Mouse (Mus musculus): ENCODE measurements around the gene Cbfa2t2. TPM values are rescaled to one million over a fixed set of nuclear protein-coding genes. Genes with fewer than 3 reads are reported as not detected.

Gene Cbfa2t2
- total and polyA plus RNA-seq, 2 experiments from 2014 or later: 31.6 to 51.7 TPM

DNA sequence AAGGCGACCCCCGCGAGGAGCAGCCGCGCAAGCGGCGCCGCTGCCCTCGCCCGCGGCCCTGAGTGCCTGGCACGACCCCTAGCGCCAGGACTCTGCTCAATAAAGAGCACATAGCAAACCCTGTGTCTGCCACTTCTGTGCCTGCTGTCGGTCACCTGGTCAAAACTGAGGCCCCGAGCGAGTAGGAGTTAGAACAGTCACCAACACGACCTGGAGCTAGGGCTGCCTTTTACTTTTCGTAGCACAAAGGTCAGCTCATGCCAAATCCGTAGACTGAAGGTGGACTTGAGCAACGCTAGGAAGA, 113.6 kb downstream of the Cbfa2t2 start:
- Histone ChIP-seq H3K27ac (no peak overlapping the region), H3K36me3 (ENCODE audit: insufficient read depth, low read length) (no peaks in the 10 kb centered on the region), H3K4me1 (ENCODE audit: insufficient read depth, low read length) (peaks cover 14% of the 10 kb centered on the region), H3K9me3 (ENCODE audit: low read length) (no peaks in the 10 kb centered on the region), H3K27me3 (ENCODE audit: insufficient read depth, low read length) (no peaks in the 10 kb centered on the region), H3K4me3 (ENCODE audit: low read length) (peak overlapping the region; percentile 36), H3K9ac (replicated peaks; ENCODE audit: low read length) (peak overlapping the region; percentile 50), H3K4me2 (ENCODE audit: low read depth, low read length) (peak overlapping the region; percentile 68)
- no peak for DNase-seq (ENCODE audit: low spot score)
- no peak for ATAC-seq
- TF ChIP-seq CTCF (IDR thresholded peaks at IDR 0.05; ENCODE audit: low read depth): peak; percentile 41
- 10% methylated on average over 20 of the region's 20 CpGs for WGBS

DNA sequence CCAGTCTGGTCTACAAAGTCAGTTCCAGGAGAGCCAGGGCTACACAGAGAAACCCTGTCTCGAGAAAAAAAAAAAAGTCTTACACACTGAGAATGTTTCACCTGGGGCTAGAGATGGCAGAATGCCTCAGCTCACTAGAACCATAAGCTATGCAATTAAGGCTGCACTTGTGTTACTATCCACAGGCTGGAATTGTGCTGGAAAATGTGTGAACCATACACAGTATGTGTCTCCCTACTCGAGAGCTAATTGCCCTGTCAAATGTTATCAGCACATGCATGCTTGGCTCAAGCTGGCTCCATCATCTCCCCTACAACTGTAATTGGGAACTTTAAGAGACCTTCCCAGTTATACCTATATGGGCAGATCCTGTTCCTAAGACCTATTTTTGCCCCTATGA, 114.7 kb downstream of the Cbfa2t2 start:
- H3K27ac ChIP-seq: no peak overlapping the region
- peaks cover 19% of the 10 kb centered on the region for H3K4me1 ChIP-seq (ENCODE audit: insufficient read depth, low read length)
- no peaks in the 10 kb centered on the region for H3K27me3 ChIP-seq (ENCODE audit: insufficient read depth, low read length)
- no peaks in the 10 kb centered on the region for H3K9me3 ChIP-seq (ENCODE audit: low read length)
- ATAC-seq (no peak), DNase-seq (ENCODE audit: low spot score) (peak; percentile 51)
- no peak for TF ChIP-seq CTCF (IDR thresholded peaks at IDR 0.05; ENCODE audit: low read depth)
- no peaks in the 10 kb centered on the region for H3K36me3 ChIP-seq (ENCODE audit: insufficient read depth, low read length)
- H3K9ac ChIP-seq (replicated peaks; ENCODE audit: low read length): no peak overlapping the region
- no peak overlapping the region for H3K4me2 ChIP-seq (ENCODE audit: low read depth, low read length)
- no peak overlapping the region for H3K4me3 ChIP-seq (ENCODE audit: low read length)
- WGBS: 68% methylated on average over 2 of the region's 2 CpGs

- Histone ChIP-seq H3K9me3 (ENCODE audit: low read length) (no peaks in the 10 kb centered on the region), H3K9ac (replicated peaks; ENCODE audit: low read length) (no peak within 1 kb of the TSS), H3K36me3 (ENCODE audit: insufficient read depth, low read length) (no peaks in the 10 kb centered on the region), H3K27me3 (ENCODE audit: insufficient read depth, low read length) (no peaks in the 10 kb centered on the region), H3K4me3 (ENCODE audit: low read length) (0 out of 2 replicates have a peak within 1 kb of the TSS, but pooled peaks have one; percentile 1), H3K4me1 (ENCODE audit: insufficient read depth, low read length) (peaks cover 19% of the 10 kb centered on the region), H3K27ac (peak within 1 kb of the TSS; percentile 67), H3K4me2 (ENCODE audit: low read depth, low read length) (peak within 1 kb of the TSS; percentile 33; the same call in 1 of the 2 replicates)
- no peak for ATAC-seq
- WGBS: 87% methylated on average over 4 of the region's 4 CpGs
- DNase-seq (ENCODE audit: low spot score): no peak
- no peak for TF ChIP-seq CTCF (IDR thresholded peaks at IDR 0.05; ENCODE audit: low read depth)
Measured at GRCm38 (mm10) chr2:154551476-154551875, 115.2 kb downstream of the Cbfa2t2 start, which contains the start of gene Actl10. TSS of gene Actl10 (plus strand) at chr2:154551776.

DNA sequence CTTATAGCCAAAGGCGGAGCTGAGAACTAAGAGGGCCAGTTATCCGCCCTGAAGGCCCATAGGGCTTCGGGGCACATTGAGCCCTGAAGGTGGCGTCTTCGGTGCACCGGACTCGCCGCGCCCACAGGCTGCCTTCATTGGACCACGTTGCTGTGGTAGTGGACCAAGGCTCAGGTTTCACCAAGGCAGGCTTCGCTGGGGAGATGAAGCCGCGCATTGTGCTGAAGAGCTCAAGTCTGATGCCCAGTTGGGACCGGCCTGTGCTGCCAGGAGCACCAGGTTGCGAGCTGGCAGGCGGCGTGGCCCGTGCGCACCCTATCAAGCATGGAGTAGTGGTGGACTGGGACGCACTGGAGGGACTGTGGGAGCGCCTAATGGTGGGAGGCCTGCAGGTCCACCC, 115.6 kb downstream of the Cbfa2t2 start:
- no peak for TF ChIP-seq CTCF (IDR thresholded peaks at IDR 0.05; ENCODE audit: low read depth)
- Histone ChIP-seq H3K4me2 (ENCODE audit: low read depth, low read length) (peak overlapping the region; percentile 33; the same call in 1 of the 2 replicates), H3K27me3 (ENCODE audit: insufficient read depth, low read length) (no peaks in the 10 kb centered on the region), H3K4me3 (ENCODE audit: low read length) (no peak overlapping the region), H3K27ac (peak overlapping the region; percentile 67), H3K36me3 (ENCODE audit: insufficient read depth, low read length) (no peaks in the 10 kb centered on the region), H3K9ac (replicated peaks; ENCODE audit: low read length) (no peak overlapping the region), H3K9me3 (ENCODE audit: low read length) (no peaks in the 10 kb centered on the region), H3K4me1 (ENCODE audit: insufficient read depth, low read length) (peaks cover 21% of the 10 kb centered on the region)
- DNase-seq (ENCODE audit: low spot score) (no peak), ATAC-seq (no peak)
- WGBS: 48% methylated on average over 21 of the region's 21 CpGs

GRCm38 (mm10) chr2:154552424-154552907, 116.2 kb downstream of the Cbfa2t2 start:
- no peaks in the 10 kb centered on the region for H3K27me3 ChIP-seq (ENCODE audit: insufficient read depth, low read length)
- peak; percentile 80 for TF ChIP-seq CTCF (IDR thresholded peaks at IDR 0.05; ENCODE audit: low read depth)
- no peaks in the 10 kb centered on the region for H3K9me3 ChIP-seq (ENCODE audit: low read length)
- H3K4me2 ChIP-seq (ENCODE audit: low read depth, low read length): peak overlapping the region; percentile 33; the same call in 1 of the 2 replicates
- H3K9ac ChIP-seq (replicated peaks; ENCODE audit: low read length): no peak overlapping the region
- ATAC-seq: peak; percentile 86
- H3K4me1 ChIP-seq (ENCODE audit: insufficient read depth, low read length): peaks cover 26% of the 10 kb centered on the region
- 0 out of 2 replicates have a peak overlapping the region, but pooled peaks have one; percentile 1 for H3K4me3 ChIP-seq (ENCODE audit: low read length)
- H3K36me3 ChIP-seq (ENCODE audit: insufficient read depth, low read length): no peaks in the 10 kb centered on the region
- H3K27ac ChIP-seq: peak overlapping the region; percentile 67
- DNase-seq (ENCODE audit: low spot score): peak; percentile 91
- 19% methylated on average over 27 of the region's 27 CpGs for WGBS

DNA sequence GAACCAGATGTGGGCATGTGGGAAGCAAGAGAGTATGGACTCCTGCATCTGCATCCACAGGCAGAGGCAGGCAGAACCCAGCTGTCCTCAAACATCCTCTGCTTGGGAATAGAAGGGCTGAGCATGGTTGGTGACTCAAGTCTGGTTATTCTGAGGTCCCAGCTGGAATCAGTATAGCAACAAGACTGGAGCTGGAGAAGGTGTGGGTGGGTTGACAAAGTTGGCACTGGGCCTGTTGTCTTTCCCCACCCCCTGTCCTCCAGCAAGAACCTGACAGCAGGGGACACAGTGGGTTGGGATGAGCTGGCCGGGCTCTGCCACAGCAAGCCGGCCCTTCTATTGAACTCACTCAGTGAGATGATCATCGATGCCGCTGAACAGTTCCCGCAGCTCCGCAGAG, 119.0 kb downstream of the Cbfa2t2 start:
- WGBS: 41% methylated on average over 6 of the region's 6 CpGs
- no peak for TF ChIP-seq CTCF (IDR thresholded peaks at IDR 0.05; ENCODE audit: low read depth)
- H3K4me3 ChIP-seq (ENCODE audit: low read length): no peak overlapping the region
- ATAC-seq (no peak), DNase-seq (ENCODE audit: low spot score) (no peak)
- H3K9ac ChIP-seq (replicated peaks; ENCODE audit: low read length): no peak overlapping the region
- no peak overlapping the region for H3K27ac ChIP-seq
- no peak overlapping the region for H3K4me2 ChIP-seq (ENCODE audit: low read depth, low read length)
- no peaks in the 10 kb centered on the region for H3K27me3 ChIP-seq (ENCODE audit: insufficient read depth, low read length)
- peaks cover 35% of the 10 kb centered on the region for H3K4me1 ChIP-seq (ENCODE audit: insufficient read depth, low read length)
- H3K36me3 ChIP-seq (ENCODE audit: insufficient read depth, low read length): no peaks in the 10 kb centered on the region
- H3K9me3 ChIP-seq (ENCODE audit: low read length): no peaks in the 10 kb centered on the region

DNA sequence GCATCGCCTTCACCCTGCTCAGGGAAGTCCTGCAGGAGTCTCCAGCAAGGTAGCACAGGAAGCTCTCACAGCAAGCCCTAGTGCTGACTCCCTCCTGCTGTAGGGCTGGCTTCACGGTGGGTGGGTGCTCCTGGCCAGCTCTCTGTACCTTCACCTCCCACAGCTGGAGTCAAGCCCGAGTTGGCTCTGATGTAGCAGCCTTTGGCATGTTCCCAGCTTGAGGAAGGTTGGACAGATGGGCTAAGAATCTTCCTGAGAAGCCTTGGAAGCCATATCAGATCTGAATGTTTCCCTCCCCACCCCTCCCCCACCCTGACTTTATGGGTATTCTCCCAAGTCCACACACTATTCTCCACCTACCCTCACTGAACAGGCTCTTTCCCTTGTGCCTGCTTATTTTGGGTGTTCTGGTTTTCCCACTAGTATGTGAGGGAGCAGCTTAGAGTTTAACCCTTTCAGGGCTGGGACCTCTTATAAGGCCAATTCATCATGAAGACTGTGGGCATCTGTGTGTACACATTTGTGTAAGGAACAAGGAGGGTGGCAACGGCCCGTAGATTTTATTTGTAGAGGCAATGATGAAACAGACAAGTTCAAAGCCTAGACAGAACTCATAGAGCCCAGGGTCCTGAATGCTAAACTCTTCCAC, 121.0 kb downstream of the Cbfa2t2 start:
- no peak overlapping the region for H3K4me3 ChIP-seq (ENCODE audit: low read length)
- H3K9me3 ChIP-seq (ENCODE audit: low read length): no peaks in the 10 kb centered on the region
- 47% methylated on average over 5 of the region's 5 CpGs for WGBS
- H3K27ac ChIP-seq: peak overlapping the region; percentile 70; the same call in 1 of the 2 replicates
- H3K36me3 ChIP-seq (ENCODE audit: insufficient read depth, low read length): no peaks in the 10 kb centered on the region
- no peaks in the 10 kb centered on the region for H3K27me3 ChIP-seq (ENCODE audit: insufficient read depth, low read length)
- H3K4me2 ChIP-seq (ENCODE audit: low read depth, low read length): peak overlapping the region; percentile 72
- peaks cover 32% of the 10 kb centered on the region for H3K4me1 ChIP-seq (ENCODE audit: insufficient read depth, low read length)
- TF ChIP-seq CTCF (IDR thresholded peaks at IDR 0.05; ENCODE audit: low read depth): no peak
- no peak overlapping the region for H3K9ac ChIP-seq (replicated peaks; ENCODE audit: low read length)
- no peak for ATAC-seq
- DNase-seq (ENCODE audit: low spot score): peak; percentile 58

Data from hindbrain, postnatal 0 days (tissue).